Mouse (Mus musculus): ENCODE measurements at regions not wholly inside any gene's neighbourhood (a gene's known extent, or its start where the extent isn't known, plus 50 kb on each side); places are given as distances from the start of the nearest gene placed in this dataset.

DNA sequence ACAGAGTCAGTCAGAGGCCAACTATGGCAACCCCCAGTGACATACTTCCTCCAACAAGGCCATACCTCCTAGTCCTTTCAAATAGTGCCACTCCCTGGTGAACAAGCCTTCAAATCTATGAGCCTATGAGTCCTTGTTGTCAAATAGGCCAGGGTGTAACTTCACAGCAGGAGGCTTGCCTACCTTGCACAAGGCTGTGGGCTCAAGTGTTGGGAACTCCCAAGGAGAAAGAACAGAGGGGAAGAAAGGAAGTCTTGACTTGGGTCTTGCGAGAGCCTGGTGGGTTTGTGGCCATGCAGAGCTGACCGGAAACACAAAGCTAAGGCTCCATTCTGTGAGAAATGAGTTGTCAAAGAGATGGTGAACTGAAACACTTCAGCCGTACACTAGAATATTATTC is 154.6 kb upstream of the Spdye4c start:
- H3K4me1 ChIP-seq (ENCODE audit: control insufficient read depth in 2 of 2, insufficient read depth in 2 of 2, low read length in 2 of 2, poor library complexity in 1 of 2) = 0 out of 4 replicates have a peak, but pooled peaks cover 2% of the 10 kb centered on the region in 2 experiments
- no peak for DNase-seq (ENCODE audit: low read depth, low spot score)
- in situ Hi-C loops (cut with MboI; ENCODE audit: low sequenced_read_pairs in 2 of 2, unreplicated experiment in 2 of 2) = no loop called here
- H3K4me3 ChIP-seq (ENCODE audit: insufficient read depth in 1 of 2, low read depth in 1 of 2, low read length in 2 of 2, poor library complexity in 1 of 2, severe bottlenecking in 1 of 2) = no peak overlapping the region
- no peak overlapping the region for H3K9ac ChIP-seq (ENCODE audit: insufficient read depth, low read depth, low read length, poor library complexity, severe bottlenecking)
- H3K27ac ChIP-seq (ENCODE audit: insufficient read depth, low read depth, low read length, poor library complexity, severe bottlenecking) = no peak overlapping the region
- H3K9me3 ChIP-seq (ENCODE audit: control insufficient read depth, insufficient read depth, low read depth, low read length) = no peaks in the 10 kb centered on the region
- no peaks in the 10 kb centered on the region for H3K36me3 ChIP-seq (ENCODE audit: control insufficient read depth, insufficient read depth, low read length, poor library complexity, severe bottlenecking)
- TF ChIP-seq MAFK (IDR thresholded peaks at IDR 0.05; ENCODE audit: insufficient read depth, low read depth, low read length) (no peak), ZNF384 (IDR thresholded peaks at IDR 0.05; ENCODE audit: low read depth, low read length) (no peak), HCFC1 (IDR thresholded peaks at IDR 0.05; ENCODE audit: borderline replicate concordance, insufficient read depth, low read length) (no peak), CHD2 (IDR thresholded peaks at IDR 0.05; ENCODE audit: low read depth, low read length) (no peak), ZC3H11A (IDR thresholded peaks at IDR 0.05; ENCODE audit: borderline replicate concordance, low read depth, low read length) (no peak)

DNA sequence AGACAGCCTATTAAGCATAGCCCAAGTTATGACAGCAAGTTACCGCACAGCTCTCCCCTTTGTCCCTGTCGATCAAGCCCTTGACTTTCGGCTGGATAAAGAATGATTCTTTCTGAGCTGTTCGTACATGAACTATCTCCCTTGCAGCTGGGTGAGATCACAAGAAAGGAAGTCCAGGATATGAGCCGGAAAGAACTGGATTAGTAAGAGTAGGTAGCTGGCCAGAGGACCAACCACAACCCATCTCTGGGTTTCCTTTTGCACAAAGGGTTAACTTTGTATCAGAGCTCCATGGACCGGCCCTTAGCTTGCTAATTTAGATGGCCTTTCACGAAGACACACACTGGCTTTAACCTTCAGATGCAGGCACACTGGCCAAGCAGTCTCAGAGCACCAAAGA is 153.3 kb upstream of the Spdye4c start:
- Histone ChIP-seq H3K4me1 (ENCODE audit: control insufficient read depth in 2 of 2, insufficient read depth in 2 of 2, low read length in 2 of 2, poor library complexity in 1 of 2) (0 out of 4 replicates have a peak, but pooled peaks cover 2% of the 10 kb centered on the region in 2 experiments), H3K9ac (ENCODE audit: insufficient read depth, low read depth, low read length, poor library complexity, severe bottlenecking) (no peak overlapping the region), H3K27ac (ENCODE audit: insufficient read depth, low read depth, low read length, poor library complexity, severe bottlenecking) (no peak overlapping the region), H3K36me3 (ENCODE audit: control insufficient read depth, insufficient read depth, low read length, poor library complexity, severe bottlenecking) (no peaks in the 10 kb centered on the region), H3K4me3 (ENCODE audit: insufficient read depth in 1 of 2, low read depth in 1 of 2, low read length in 2 of 2, poor library complexity in 1 of 2, severe bottlenecking in 1 of 2) (no peak overlapping the region), H3K9me3 (ENCODE audit: control insufficient read depth, insufficient read depth, low read depth, low read length) (no peaks in the 10 kb centered on the region)
- in situ Hi-C loops (cut with MboI; ENCODE audit: low sequenced_read_pairs in 2 of 2, unreplicated experiment in 2 of 2) = no loop called here
- no peak for DNase-seq (ENCODE audit: low read depth, low spot score)
- TF ChIP-seq CHD2 (IDR thresholded peaks at IDR 0.05; ENCODE audit: low read depth, low read length) (no peak), ZNF384 (IDR thresholded peaks at IDR 0.05; ENCODE audit: low read depth, low read length) (no peak), HCFC1 (IDR thresholded peaks at IDR 0.05; ENCODE audit: borderline replicate concordance, insufficient read depth, low read length) (no peak), ZC3H11A (IDR thresholded peaks at IDR 0.05; ENCODE audit: borderline replicate concordance, low read depth, low read length) (no peak), MAFK (IDR thresholded peaks at IDR 0.05; ENCODE audit: insufficient read depth, low read depth, low read length) (no peak)

DNA sequence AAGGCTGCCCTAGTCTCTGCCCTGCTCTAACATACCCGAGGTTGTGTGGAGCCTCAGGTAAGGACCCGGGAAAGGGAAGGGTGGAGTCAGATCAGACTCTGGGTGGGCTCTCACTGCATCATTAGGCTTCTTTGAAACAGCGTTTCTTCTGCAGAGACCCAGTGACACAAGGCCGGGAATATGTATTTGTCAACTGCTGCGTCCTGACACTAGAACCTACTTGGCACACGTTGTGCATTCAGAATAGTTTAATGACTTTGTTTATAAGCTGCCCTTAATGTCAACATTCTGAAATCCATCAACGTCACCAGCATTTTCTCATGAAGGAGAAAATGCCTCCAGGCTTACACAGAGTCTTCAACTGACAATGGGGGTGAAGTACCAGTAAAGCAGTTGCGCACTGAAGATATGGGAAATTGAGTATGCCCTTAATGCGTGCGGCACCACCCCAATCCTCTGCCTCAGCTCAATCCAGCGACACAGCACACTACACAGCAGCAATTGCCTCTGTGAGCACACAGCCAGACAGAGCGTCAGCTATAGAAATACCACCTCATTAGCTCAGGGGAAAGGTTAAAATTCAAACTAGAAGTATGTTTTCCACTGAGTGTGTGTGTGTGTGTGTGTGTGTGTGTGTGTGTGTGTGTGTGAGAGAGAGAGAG is 152.7 kb upstream of the Spdye4c start:
- in situ Hi-C loops (cut with MboI; ENCODE audit: low sequenced_read_pairs in 2 of 2, unreplicated experiment in 2 of 2) = no loop called here
- 0 out of 4 replicates have a peak, but pooled peaks cover under 1 to 2% of the 10 kb centered on the region in 2 experiments for H3K4me1 ChIP-seq (ENCODE audit: control insufficient read depth in 2 of 2, insufficient read depth in 2 of 2, low read length in 2 of 2, poor library complexity in 1 of 2)
- H3K27ac ChIP-seq (ENCODE audit: insufficient read depth, low read depth, low read length, poor library complexity, severe bottlenecking) = no peak overlapping the region
- no peak for DNase-seq (ENCODE audit: low read depth, low spot score)
- no peaks in the 10 kb centered on the region for H3K9me3 ChIP-seq (ENCODE audit: control insufficient read depth, insufficient read depth, low read depth, low read length)
- H3K4me3 ChIP-seq (ENCODE audit: insufficient read depth in 1 of 2, low read depth in 1 of 2, low read length in 2 of 2, poor library complexity in 1 of 2, severe bottlenecking in 1 of 2) = no peak overlapping the region
- no peak overlapping the region for H3K9ac ChIP-seq (ENCODE audit: insufficient read depth, low read depth, low read length, poor library complexity, severe bottlenecking)
- TF ChIP-seq HCFC1 (IDR thresholded peaks at IDR 0.05; ENCODE audit: borderline replicate concordance, insufficient read depth, low read length) (no peak), MAFK (IDR thresholded peaks at IDR 0.05; ENCODE audit: insufficient read depth, low read depth, low read length) (no peak)
- H3K36me3 ChIP-seq (ENCODE audit: control insufficient read depth, insufficient read depth, low read length, poor library complexity, severe bottlenecking) = no peaks in the 10 kb centered on the region

DNA sequence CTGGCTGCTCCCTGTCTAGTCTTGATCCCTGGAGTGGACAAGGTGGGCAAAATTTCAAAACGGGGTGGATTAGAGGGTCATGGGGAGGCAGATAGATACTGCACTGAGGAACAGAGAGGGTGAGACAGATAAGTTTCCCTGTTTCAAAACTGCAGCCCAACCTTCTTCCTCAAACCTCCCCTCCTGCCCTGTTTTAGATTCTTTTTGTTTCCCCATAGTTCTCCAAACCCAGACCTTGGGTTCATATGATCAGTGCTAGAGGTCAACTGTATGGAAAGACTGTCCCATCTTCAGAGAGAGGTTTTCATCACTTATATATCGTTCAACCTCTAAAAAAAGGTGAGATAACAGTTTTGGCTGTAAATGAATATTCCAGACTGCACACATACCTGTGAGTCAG is 152.1 kb upstream of the Spdye4c start:
- Histone ChIP-seq H3K9me3 (ENCODE audit: control insufficient read depth, insufficient read depth, low read depth, low read length) (no peaks in the 10 kb centered on the region), H3K36me3 (ENCODE audit: control insufficient read depth, insufficient read depth, low read length, poor library complexity, severe bottlenecking) (no peaks in the 10 kb centered on the region), H3K27ac (ENCODE audit: insufficient read depth, low read depth, low read length, poor library complexity, severe bottlenecking) (no peak overlapping the region), H3K4me1 (ENCODE audit: control insufficient read depth in 2 of 2, insufficient read depth in 2 of 2, low read length in 2 of 2, poor library complexity in 1 of 2) (0 out of 4 replicates have a peak, but pooled peaks cover 0 to 2% of the 10 kb centered on the region in 2 experiments), H3K4me3 (ENCODE audit: insufficient read depth in 1 of 2, low read depth in 1 of 2, low read length in 2 of 2, poor library complexity in 1 of 2, severe bottlenecking in 1 of 2) (no peak overlapping the region), H3K9ac (ENCODE audit: insufficient read depth, low read depth, low read length, poor library complexity, severe bottlenecking) (no peak overlapping the region)
- no peak for TF ChIP-seq MAFK (IDR thresholded peaks at IDR 0.05; ENCODE audit: insufficient read depth, low read depth, low read length)
- TF ChIP-seq HCFC1 (IDR thresholded peaks at IDR 0.05; ENCODE audit: borderline replicate concordance, insufficient read depth, low read length) = no peak
- TF ChIP-seq CHD2 (IDR thresholded peaks at IDR 0.05; ENCODE audit: low read depth, low read length) = no peak
- in situ Hi-C loops (cut with MboI; ENCODE audit: low sequenced_read_pairs in 2 of 2, unreplicated experiment in 2 of 2) = no loop called here
- no peak for DNase-seq (ENCODE audit: low read depth, low spot score)

DNA sequence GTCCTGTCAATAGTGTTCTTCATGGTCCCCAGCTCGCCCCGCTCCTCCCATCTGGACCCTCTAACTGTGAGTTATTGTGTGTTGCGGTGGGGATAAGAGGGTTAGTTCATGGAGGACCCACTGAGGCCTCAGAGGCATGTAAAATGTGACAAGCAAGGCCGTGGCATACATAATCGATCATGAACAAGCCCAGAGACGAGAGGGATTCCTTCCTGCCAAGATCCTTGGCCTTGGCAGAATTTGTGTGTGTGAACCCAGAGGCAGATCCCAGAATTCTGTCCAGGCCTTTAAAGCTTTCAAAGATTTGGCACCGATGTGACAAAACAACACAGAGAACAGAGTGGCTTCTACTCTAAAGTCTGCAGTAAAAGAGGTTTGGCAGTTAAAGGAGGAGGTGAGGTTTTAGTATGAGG is 146.4 kb upstream of the Spdye4c start:
- H3K4me1 ChIP-seq (ENCODE audit: control insufficient read depth in 2 of 2, insufficient read depth in 2 of 2, low read length in 2 of 2, poor library complexity in 1 of 2) = no peaks in the 10 kb centered on the region
- TF ChIP-seq MAFK (IDR thresholded peaks at IDR 0.05; ENCODE audit: insufficient read depth, low read depth, low read length) = no peak
- no peak for TF ChIP-seq ZC3H11A (IDR thresholded peaks at IDR 0.05; ENCODE audit: borderline replicate concordance, low read depth, low read length)
- TF ChIP-seq ZNF384 (IDR thresholded peaks at IDR 0.05; ENCODE audit: low read depth, low read length) = no peak
- no peak for TF ChIP-seq CHD2 (IDR thresholded peaks at IDR 0.05; ENCODE audit: low read depth, low read length)
- TF ChIP-seq HCFC1 (IDR thresholded peaks at IDR 0.05; ENCODE audit: borderline replicate concordance, insufficient read depth, low read length) = no peak
- no peak for DNase-seq (ENCODE audit: low read depth, low spot score)
- H3K9me3 ChIP-seq (ENCODE audit: control insufficient read depth, insufficient read depth, low read depth, low read length) = no peaks in the 10 kb centered on the region
- no peak overlapping the region for H3K27ac ChIP-seq (ENCODE audit: insufficient read depth, low read depth, low read length, poor library complexity, severe bottlenecking)
- no peaks in the 10 kb centered on the region for H3K36me3 ChIP-seq (ENCODE audit: control insufficient read depth, insufficient read depth, low read length, poor library complexity, severe bottlenecking)
- in situ Hi-C loops (cut with MboI; ENCODE audit: low sequenced_read_pairs in 2 of 2, unreplicated experiment in 2 of 2) = no loop called here
- no peak overlapping the region for H3K4me3 ChIP-seq (ENCODE audit: insufficient read depth in 1 of 2, low read depth in 1 of 2, low read length in 2 of 2, poor library complexity in 1 of 2, severe bottlenecking in 1 of 2)
- no peak overlapping the region for H3K9ac ChIP-seq (ENCODE audit: insufficient read depth, low read depth, low read length, poor library complexity, severe bottlenecking)
